Mouse (Mus musculus) megakaryocyte, embryonic 14.5 days (primary cell): ENCODE measurements at regions not wholly inside any gene's neighbourhood (a gene's known extent, or its start where the extent isn't known, plus 50 kb on each side); places are given as distances from the start of the nearest gene placed in this dataset.
"Not testable (repeated sequence)": the region's sequence is repeated elsewhere in the genome, so short reads cannot be mapped to it uniquely, and the experiment has no call there.

Experiments
- FLI1 ChIP-seq: IDR thresholded peaks from 2 replicates; pipeline ENCODE4 v1.6.1; 2012; ENCODE audit warnings: low read length, inconsistent platforms, mixed read lengths
- GATA1 ChIP-seq: IDR thresholded peaks from 3 replicates; pipeline ENCODE4 v1.6.1; 2012; ENCODE audit warnings: mixed read lengths, low read length, inconsistent platforms, borderline replicate concordance

DNA sequence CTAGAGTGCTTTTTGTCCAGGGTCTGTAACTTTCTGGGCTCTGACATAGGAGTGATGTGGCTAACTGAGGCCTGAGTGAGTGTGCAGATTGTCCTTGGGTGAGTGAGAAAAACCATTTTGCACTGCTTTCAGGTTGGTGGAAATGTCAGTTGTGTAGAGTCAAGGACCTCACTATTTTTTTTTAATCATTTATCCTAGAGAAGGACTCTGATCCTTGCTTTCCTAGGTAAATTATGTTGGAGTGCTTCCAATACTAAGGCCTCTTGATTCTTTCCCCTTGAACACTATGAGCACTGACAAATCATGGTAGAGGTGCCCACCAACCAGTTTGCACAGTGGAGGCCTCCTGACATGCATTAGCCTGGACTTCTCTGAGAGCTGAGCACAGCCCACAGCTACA lies 233.6 kb downstream of the Utp18 start:
- TF ChIP-seq FLI1, GATA1: not testable (repeated sequence)
